Comparison of ENCODE assay signal across 16 mouse cellular contexts in genomic region chr7:80346830-80347229, GRCm38 (mm10). TPM values are rescaled to one million over a fixed set of nuclear protein-coding genes. Genes with fewer than 3 reads are reported as not detected.
DNase-seq lines count a peak whose midpoint lies in the region; ATAC-seq and TF ChIP-seq lines count a peak whose summit lies in the region.
"Had no signal": no experiment of that assay in that cellular context is flagged by ENCODE, and none has a peak within 500 bp of the region (broad histone marks: within the 10 kb centered on the region; RNA-seq: fewer than 3 reads in every experiment).

No protein-coding gene starts in this region.

- H3K9me3 ChIP-seq in heart, embryonic 11.5 days (replicated peaks; ENCODE audit: control insufficient read depth, low read length): no peaks in the 10 kb centered on the region
- H3K9me3 ChIP-seq in limb, embryonic 13.5 days: no peaks in the 10 kb centered on the region
- H3K9me3 ChIP-seq: embryonic facial prominence, embryonic 12.5 days; forebrain, embryonic 15.5 days; midbrain, embryonic 13.5 days had no signal

- no peak overlapping the region for H3K4me2 ChIP-seq in heart, embryonic 11.5 days
- no peak overlapping the region for H3K4me2 ChIP-seq in limb, embryonic 13.5 days (replicated peaks)
- H3K4me2 ChIP-seq: embryonic facial prominence, embryonic 12.5 days; forebrain, embryonic 15.5 days; midbrain, embryonic 13.5 days had no signal

- H3K9ac ChIP-seq in heart, embryonic 11.5 days (ENCODE audit: low read depth, low read length): peak overlapping the region; percentile 46
- H3K9ac ChIP-seq in limb, embryonic 13.5 days: no peak overlapping the region
- H3K9ac ChIP-seq: embryonic facial prominence, embryonic 12.5 days; forebrain, embryonic 15.5 days; liver, embryonic 14.5 days; midbrain, embryonic 13.5 days had no signal

- ATAC-seq in heart, embryonic 11.5 days (replicated peaks; ENCODE audit: insufficient number of reproducible peaks, low FRiP score, low TSS enrichment): no peak
- ATAC-seq in limb, embryonic 13.5 days (ENCODE audit: low FRiP score, low read depth): no peak
- ATAC-seq: forebrain, embryonic 15.5 days; midbrain, embryonic 13.5 days had no signal

- H3K4me3 ChIP-seq in heart, embryonic 11.5 days (ENCODE audit: low read depth, low read length): no peak overlapping the region
- no peak overlapping the region for H3K4me3 ChIP-seq in lung, adult 2 months (replicated peaks; ENCODE audit: extremely low read depth, low read depth, low read length)
- no peak overlapping the region for H3K4me3 ChIP-seq in limb, embryonic 13.5 days
- H3K4me3 ChIP-seq: embryonic facial prominence, embryonic 12.5 days; forebrain, embryonic 15.5 days; midbrain, embryonic 13.5 days had no signal

- intact Hi-C loops in heart, postnatal 10 days (cut with DNase I): no loop called here

- peaks cover 8% of the 10 kb centered on the region; the same call in 1 of the 2 replicates for H3K4me1 ChIP-seq in heart, embryonic 11.5 days (ENCODE audit: control insufficient read depth, insufficient read depth, low read length)
- peaks cover 3% of the 10 kb centered on the region; the same call in 1 of the 2 replicates for H3K4me1 ChIP-seq in lung, adult 2 months (ENCODE audit: control insufficient read depth, insufficient read depth, low read length)
- peaks cover 34% of the 10 kb centered on the region for H3K4me1 ChIP-seq in limb, embryonic 13.5 days

- no peak for TF ChIP-seq POLR2A in lung, adult 2 months (IDR thresholded peaks at IDR 0.05; ENCODE audit: borderline replicate concordance, extremely low read depth, low read depth, low read length)

- no peaks in the 10 kb centered on the region for H3K27me3 ChIP-seq in heart, embryonic 11.5 days (ENCODE audit: control insufficient read depth, insufficient read depth, low read length)
- no peaks in the 10 kb centered on the region for H3K27me3 ChIP-seq in limb, embryonic 13.5 days
- H3K27me3 ChIP-seq: embryonic facial prominence, embryonic 12.5 days; forebrain, embryonic 15.5 days; midbrain, embryonic 13.5 days had no signal

- TF ChIP-seq CTCF in lung, adult 2 months (IDR thresholded peaks at IDR 0.05; ENCODE audit: insufficient read depth, low read length): no peak

- peaks cover 6% of the 10 kb centered on the region for H3K36me3 ChIP-seq in heart, embryonic 11.5 days (ENCODE audit: control insufficient read depth, insufficient read depth, low read length)
- peaks cover 26% of the 10 kb centered on the region for H3K36me3 ChIP-seq in limb, embryonic 13.5 days

- DNase-seq in heart, postnatal 10 days: no peak
- peak; percentile 52 for DNase-seq in lung, postnatal 10 days
- no peak for DNase-seq in lung, adult 2 months
- peak; percentile 39 for DNase-seq in NIH3T3 (ENCODE audit: low read depth)
- no peak for DNase-seq in layer of hippocampus, adult 9-10 months (ENCODE audit: low spot score)
- no peak for DNase-seq in T-cell, adult 2 months (ENCODE audit: low spot score)
- DNase-seq: adrenal gland, adult 8-10 months; cerebellum, adult 18-20 months; layer of hippocampus, postnatal 36 days; thymus, postnatal 36 days had no signal

- no peak overlapping the region for H3K27ac ChIP-seq in heart, embryonic 11.5 days (ENCODE audit: low read depth, low read length)
- 0 out of 2 replicates have a peak overlapping the region, but pooled peaks have one; percentile 15 for H3K27ac ChIP-seq in limb, embryonic 13.5 days
- H3K27ac ChIP-seq: embryonic facial prominence, embryonic 12.5 days; forebrain, embryonic 15.5 days; liver, embryonic 14.5 days; midbrain, embryonic 13.5 days had no signal

- WGBS in heart, embryonic 11.5 days (ENCODE audit: insufficient replicate concordance): 63% methylated on average over 5 of the region's 5 CpGs
- WGBS in lung, adult 2 months: 65% methylated on average over 5 of the region's 5 CpGs
- 74% methylated on average over 5 of the region's 5 CpGs for WGBS in limb, embryonic 13.5 days

RNA-seq across cellular contexts. Expression of gene Hddc3, which starts 3.9 kb away (rescaled TPM):
- 13.3 and 15.7 TPM in 2 replicates for polyA plus RNA-seq in heart, embryonic 11.5 days (2014; fragmentation: Nextera tagmentation; extraction: Ambion mirVana)
- 10 to 100 TPM; 33.1 to 35.5 TPM for total RNA-seq in heart, postnatal 10 days (2021)
- 20.4 and 26.9 TPM in 2 replicates for polyA plus RNA-seq in lung, adult 2 months (2012; rRNA removed)
- polyA plus RNA-seq in limb, embryonic 13.5 days (2015; fragmentation: Nextera tagmentation; extraction: Ambion mirVana): 21.5 and 23.5 TPM in 2 replicates

RNA-seq across cellular contexts. Expression of gene Unc45a, which starts 6.0 kb away (rescaled TPM):
- polyA plus RNA-seq in heart, embryonic 11.5 days (2014; fragmentation: Nextera tagmentation; extraction: Ambion mirVana): 11.3 and 15.6 TPM in 2 replicates
- 10 to 100 TPM; 17.9 to 18.9 TPM for total RNA-seq in heart, postnatal 10 days (2021)
- polyA plus RNA-seq in lung, adult 2 months (2012; rRNA removed): 102 and 105 TPM in 2 replicates
- 49.7 and 50.4 TPM in 2 replicates for polyA plus RNA-seq in limb, embryonic 13.5 days (2015; fragmentation: Nextera tagmentation; extraction: Ambion mirVana)

RNA-seq across cellular contexts. Expression of gene Rccd1, which starts 22.6 kb away (rescaled TPM):
- 8.9 and 9.0 TPM in 2 replicates for polyA plus RNA-seq in heart, embryonic 11.5 days (2014; fragmentation: Nextera tagmentation; extraction: Ambion mirVana)
- 10 to 100 TPM in 1 of 2 experiments, 1 to 10 TPM in 1; 7.1 to 10.1 TPM for total RNA-seq in heart, postnatal 10 days (2021)
- 10.8 and 12.2 TPM in 2 replicates for polyA plus RNA-seq in lung, adult 2 months (2012; rRNA removed)
- 12.3 and 12.4 TPM in 2 replicates for polyA plus RNA-seq in limb, embryonic 13.5 days (2015; fragmentation: Nextera tagmentation; extraction: Ambion mirVana)

RNA-seq across cellular contexts. Expression of gene Man2a2, which starts 24.3 kb away (rescaled TPM):
- polyA plus RNA-seq in heart, embryonic 11.5 days (2014; fragmentation: Nextera tagmentation; extraction: Ambion mirVana): 12.3 and 12.7 TPM in 2 replicates
- 10 to 100 TPM; 70.5 to 72.0 TPM for total RNA-seq in heart, postnatal 10 days (2021)
- polyA plus RNA-seq in lung, adult 2 months (2012; rRNA removed): 93.7 and 96.3 TPM in 2 replicates
- 22.0 and 24.4 TPM in 2 replicates for polyA plus RNA-seq in limb, embryonic 13.5 days (2015; fragmentation: Nextera tagmentation; extraction: Ambion mirVana)

RNA-seq across cellular contexts. Expression of gene Fes, which starts 40.9 kb away (rescaled TPM):
- polyA plus RNA-seq in heart, embryonic 11.5 days (2014; fragmentation: Nextera tagmentation; extraction: Ambion mirVana): 4.7 and 7.1 TPM in 2 replicates
- total RNA-seq in heart, postnatal 10 days (2021): 10 to 100 TPM; 19.9 to 21.7 TPM
- polyA plus RNA-seq in lung, adult 2 months (2012; rRNA removed): 51.4 and 60.1 TPM in 2 replicates
- 11.5 and 14.3 TPM in 2 replicates for polyA plus RNA-seq in limb, embryonic 13.5 days (2015; fragmentation: Nextera tagmentation; extraction: Ambion mirVana)

Comparison
In these comparisons a context has a peak if more than half of its experiments do, and no peak if none do; other contexts are left out.
1. DNase-seq: peak in lung, postnatal 10 days (single experiment) and NIH3T3 (single experiment); none in heart, postnatal 10 days (0 of 2), lung, adult 2 months (single experiment), layer of hippocampus, adult 9-10 months (single experiment) and T-cell, adult 2 months (single experiment).